Mouse (Mus musculus) kidney, adult 2 months (tissue): ENCODE results near the gene Cbfa2t3.

Experiments used
- CTCF ChIP-seq: fragments of 200-500 bp; conservative IDR thresholded peaks from 2 replicates; pipeline ENCODE4 v1.5.1; 2011; ENCODE audit warnings: low read depth, mild to moderate bottlenecking, control low read depth, low read length, moderate library complexity, mixed read lengths; ENCODE audit not compliant: insufficient read depth, insufficient read length
- POLR2A ChIP-seq: fragments of 200-500 bp; IDR thresholded peaks from one replicate; pipeline ENCODE4 v1.6.1; 2011; ENCODE audit warnings: low read depth, low read length, control low read depth

GRCm38 (mm10) chr8:122663670-122664069, 35.2 kb downstream of the Cbfa2t3 start:
- TF ChIP-seq CTCF (no peak), POLR2A (no peak)
